Mouse (Mus musculus) liver, postnatal 0 days (tissue): ENCODE data around the gene Dnlz. TPM values are rescaled to one million over a fixed set of nuclear protein-coding genes. Genes with fewer than 3 reads are reported as not detected.
A peak's percentile ranks its signal among the peaks of the same experiment; 100 is the strongest.

Experiments
- ATAC-seq: fragments of 200-750 bp; cut with Nextera tagmentation; 2 replicates; pipeline ENCODE4 v1.8.0; 2017; ENCODE audit warnings: mild to moderate bottlenecking, moderate library complexity
- DNase-seq: peaks from one replicate; pipeline ENCODE4 v3.0.0-alpha.2; 2016
- H3K27ac ChIP-seq: fragments of 300-500 bp; sonication (generic); 2 replicates; pipeline ENCODE4 v1.5.1; 2014; ENCODE audit warnings: antibody characterized with exemption, moderate library complexity, mild to moderate bottlenecking, low read depth
- H3K27me3 ChIP-seq: fragments of 300-500 bp; sonication (generic); 2 replicates; pipeline ENCODE4 v1.6.1; 2014; ENCODE audit warnings: low read length, control low read depth, mixed read lengths; ENCODE audit not compliant: insufficient read depth
- H3K36me3 ChIP-seq: fragments of 300-500 bp; sonication (generic); replicated peaks from 2 replicates; pipeline ENCODE4 v1.6.1; 2014; ENCODE audit warnings: mild to moderate bottlenecking, control low read depth, low read length, moderate library complexity, mixed read lengths; ENCODE audit not compliant: insufficient read depth
- H3K4me1 ChIP-seq: fragments of 300-500 bp; sonication (generic); 2 replicates; pipeline ENCODE4 v1.6.1; 2014; ENCODE audit warnings: antibody characterized with exemption, mild to moderate bottlenecking, control low read depth; ENCODE audit not compliant: insufficient read depth
- H3K4me2 ChIP-seq: fragments of 300-500 bp; sonication (generic); 2 replicates; pipeline ENCODE4 v1.6.1; 2014; ENCODE audit warnings: low read depth, mild to moderate bottlenecking, low read length, moderate library complexity, mixed read lengths
- H3K4me3 ChIP-seq: fragments of 300-500 bp; sonication (generic); 2 replicates; pipeline ENCODE4 v1.5.1; 2014; ENCODE audit warnings: low read depth, low read length
- H3K9ac ChIP-seq: fragments of 300-500 bp; sonication (generic); replicated peaks from 2 replicates; pipeline ENCODE4 v1.6.1; 2014; ENCODE audit warnings: mild to moderate bottlenecking, moderate library complexity
- H3K9me3 ChIP-seq: fragments of 300-500 bp; sonication (generic); 2 replicates; pipeline ENCODE4 v1.6.1; 2016; ENCODE audit warnings: mild to moderate bottlenecking, control low read depth, low read length, mixed read lengths
- CTCF ChIP-seq: sonication (generic); IDR thresholded peaks from 2 replicates; pipeline ENCODE4 v1.5.1; 2016; ENCODE audit warnings: antibody characterized with exemption, low read depth
- EP300 ChIP-seq: IDR thresholded peaks from 2 replicates; pipeline ENCODE4 v1.6.1; 2016; ENCODE audit warnings: antibody characterized with exemption, low read depth, mild to moderate bottlenecking
- WGBS: fragments of 180-500 bp; shearing (Covaris S2); extraction: QIAGEN DNeasy Blood & Tissue Kit; methylation state at CpG from one replicate; pipeline ENCODE4 v1.1.7; 2014; ENCODE audit not compliant: insufficient replicate concordance; 5-methylcytosine and 5-hydroxymethylcytosine counted together
- polyA plus RNA-seq: library from polyadenylated mRNA; unstranded; fragments of >200 nt; fragmentation: Nextera tagmentation; extraction: Ambion mirVana; gene quantifications from 2 replicates; pipeline ENCODE4 v1.2.1, GENCODE M21; 2015

Gene Dnlz
- polyA plus RNA-seq, 1 experiment from 2014 or later, result 7.5 TPM

GRCm38 (mm10) chr2:26327852-26328251 lies 24.1 kb downstream of the Dnlz start:
- Histone ChIP-seq H3K9me3 (no peaks in the 10 kb centered on the region), H3K36me3 (peaks cover 3% of the 10 kb centered on the region), H3K9ac (no peak overlapping the region), H3K27me3 (no peaks in the 10 kb centered on the region), H3K4me1 (no peaks in the 10 kb centered on the region), H3K27ac (no peak overlapping the region), H3K4me3 (no peak overlapping the region), H3K4me2 (no peak overlapping the region)
- WGBS, result 69% methylated on average over 4 of the region's 4 CpGs
- DNase-seq (no peak), ATAC-seq (peak; percentile 35; the same call in 1 of the 2 replicates)
- TF ChIP-seq EP300, result no peak
- TF ChIP-seq CTCF, result no peak

- TF ChIP-seq EP300 (no peak), CTCF (peak; percentile 97)
- DNase-seq (peak; percentile 86), ATAC-seq (peak; percentile 88)
- WGBS, result 55% methylated on average over 15 of the region's 15 CpGs
- no peak overlapping the region for H3K9ac ChIP-seq
- H3K36me3 ChIP-seq, result peaks cover 3% of the 10 kb centered on the region
- H3K4me3 ChIP-seq, result no peak overlapping the region
- H3K27ac ChIP-seq, result no peak overlapping the region
- H3K9me3 ChIP-seq, result no peaks in the 10 kb centered on the region
- no peak overlapping the region for H3K4me2 ChIP-seq
- no peaks in the 10 kb centered on the region for H3K4me1 ChIP-seq
- H3K27me3 ChIP-seq, result no peaks in the 10 kb centered on the region
Observed at GRCm38 (mm10) chr2:26325386-26326181, 26.3 kb downstream of the Dnlz start.

- no peak for DNase-seq
- Histone ChIP-seq H3K27ac (no peak overlapping the region), H3K9me3 (no peaks in the 10 kb centered on the region), H3K4me2 (no peak overlapping the region), H3K27me3 (no peaks in the 10 kb centered on the region), H3K36me3 (peaks cover 3% of the 10 kb centered on the region), H3K9ac (no peak overlapping the region), H3K4me3 (no peak overlapping the region), H3K4me1 (no peaks in the 10 kb centered on the region)
- WGBS, result 66% methylated on average over 2 of the region's 2 CpGs
- no peak; the same call in 1 of the 2 replicates for ATAC-seq
- TF ChIP-seq CTCF, result peak; percentile 69
- no peak for TF ChIP-seq EP300
Observed at GRCm38 (mm10) chr2:26324917-26325316, 27.0 kb downstream of the Dnlz start.

GRCm38 (mm10) chr2:26323589-26324325 lies 28.2 kb downstream of the Dnlz start:
- Histone ChIP-seq H3K36me3 (peaks cover 3% of the 10 kb centered on the region), H3K4me3 (no peak overlapping the region), H3K4me2 (no peak overlapping the region), H3K27me3 (no peaks in the 10 kb centered on the region), H3K27ac (no peak overlapping the region), H3K4me1 (no peaks in the 10 kb centered on the region), H3K9ac (no peak overlapping the region), H3K9me3 (no peaks in the 10 kb centered on the region)
- TF ChIP-seq EP300, result no peak
- no peak for TF ChIP-seq CTCF
- DNase-seq, result no peak
- 82% methylated on average over 13 of the region's 13 CpGs for WGBS
- no peak for ATAC-seq

GRCm38 (mm10) chr2:26320245-26321185 lies 31.4 kb downstream of the Dnlz start:
- ATAC-seq, result no peak
- Histone ChIP-seq H3K27ac (no peak overlapping the region), H3K9me3 (no peaks in the 10 kb centered on the region), H3K4me3 (no peak overlapping the region), H3K9ac (no peak overlapping the region), H3K4me2 (no peak overlapping the region), H3K4me1 (no peaks in the 10 kb centered on the region; the same call in 1 of the 2 replicates), H3K27me3 (no peaks in the 10 kb centered on the region), H3K36me3 (no peaks in the 10 kb centered on the region)
- TF ChIP-seq EP300 (no peak), CTCF (no peak)
- WGBS, result 84% methylated on average over 14 of the region's 14 CpGs
- DNase-seq, result no peak
